Mouse (Mus musculus) lung, adult 2 months (tissue): ENCODE measurements at regions not wholly inside any gene's neighbourhood (a gene's known extent, or its start where the extent isn't known, plus 50 kb on each side); places are given as distances from the start of the nearest gene placed in this dataset.
A peak's percentile ranks its signal among the peaks of the same experiment; 100 is the strongest.

Experiments used
- DNase-seq: peaks from one replicate; pipeline ENCODE4 v3.0.0; 2022
- H3K4me1 ChIP-seq: fragments of 200-500 bp; 2 replicates; pipeline ENCODE4 v1.6.1; 2011; ENCODE audit warnings: low read length; ENCODE audit not compliant: control insufficient read depth, insufficient read depth
- H3K4me3 ChIP-seq: fragments of 200-500 bp; replicated peaks from 2 replicates; pipeline ENCODE3; 2011; ENCODE audit warnings: low read depth, mild to moderate bottlenecking, control low read depth, low read length; ENCODE audit errors: extremely low read depth
- CTCF ChIP-seq: fragments of 200-500 bp; IDR thresholded peaks from 2 replicates; pipeline ENCODE4 v1.5.1; 2011; ENCODE audit warnings: mild to moderate bottlenecking, low read length, control low read depth; ENCODE audit not compliant: insufficient read depth
- POLR2A ChIP-seq: fragments of 200-500 bp; IDR thresholded peaks from 2 replicates; pipeline ENCODE4 v1.6.1; 2011; ENCODE audit warnings: low read depth, mild to moderate bottlenecking, control low read depth, low read length, borderline replicate concordance; ENCODE audit errors: extremely low read depth
- WGBS: fragments of 180-500 bp; shearing (Covaris S2); methylation state at CpG from one replicate; pipeline ENCODE4 v1.1.7; 2018; 5-methylcytosine and 5-hydroxymethylcytosine counted together

DNA sequence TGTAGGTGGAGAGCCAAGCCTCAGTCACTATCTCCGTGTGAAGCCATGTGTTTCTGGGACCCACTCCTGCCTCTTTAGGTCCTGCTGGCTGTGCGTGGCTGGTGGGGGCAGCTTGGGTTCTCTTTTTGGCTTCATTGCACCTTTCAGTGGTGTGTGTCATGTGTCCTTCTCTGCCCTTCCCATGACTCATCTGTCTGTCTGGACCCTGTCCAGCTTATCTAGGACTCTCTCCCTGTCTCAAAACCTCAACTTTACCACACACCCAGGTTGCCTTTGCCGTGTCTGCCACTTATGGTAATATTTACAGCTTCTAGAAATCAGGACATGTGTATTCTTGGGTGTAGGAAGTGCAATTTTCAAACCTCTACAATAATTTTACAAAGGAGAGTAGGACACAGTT lies 329.9 kb upstream of the Arglu1 start:
- WGBS, result 63% methylated on average over 3 of the region's 3 CpGs
- TF ChIP-seq CTCF (no peak), POLR2A (no peak)
- Histone ChIP-seq H3K4me1 (no peaks in the 10 kb centered on the region), H3K4me3 (no peak overlapping the region)
- no peak for DNase-seq

DNA sequence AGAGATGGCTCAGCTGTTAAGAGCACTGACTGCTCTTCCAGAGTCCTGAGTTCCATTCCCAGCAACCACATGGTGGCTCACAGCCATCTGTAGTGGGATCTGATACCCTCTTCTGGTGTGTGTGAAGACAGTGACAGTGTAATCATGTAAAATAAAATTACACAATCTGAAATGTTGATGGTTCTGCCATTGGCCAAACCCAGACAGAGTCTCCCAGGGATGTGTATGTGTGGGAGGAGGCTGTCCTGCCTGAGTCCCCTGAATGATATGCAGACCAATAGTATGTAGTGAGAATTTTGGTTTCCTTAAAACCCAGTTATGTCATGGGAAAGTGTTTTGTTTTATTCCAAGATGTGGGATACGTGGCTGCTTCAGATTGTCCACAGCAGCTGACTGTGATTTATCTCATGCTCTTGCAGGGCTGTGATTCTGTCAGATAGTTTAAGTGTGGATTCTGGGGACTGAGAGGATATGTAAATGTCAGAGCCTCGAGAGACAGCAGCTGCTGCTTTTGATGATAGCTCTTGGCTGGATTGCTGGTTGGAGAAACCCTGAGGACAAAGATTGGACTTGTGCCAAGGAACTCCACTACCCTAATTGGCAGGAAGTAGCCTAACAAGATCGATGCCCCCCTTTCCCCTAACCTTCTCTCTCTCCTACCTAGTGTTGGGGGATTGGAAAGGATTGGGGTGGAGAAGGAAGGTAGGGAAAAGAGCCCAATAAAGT lies 321.6 kb upstream of the Arglu1 start:
- WGBS, result 36% methylated on average over 3 of the region's 3 CpGs
- no peaks in the 10 kb centered on the region for H3K4me1 ChIP-seq
- DNase-seq, result no peak
- TF ChIP-seq POLR2A (no peak), CTCF (no peak)
- H3K4me3 ChIP-seq, result no peak overlapping the region

GRCm38 (mm10) chr8:9008006-9008780 lies 317.9 kb upstream of the Arglu1 start:
- Histone ChIP-seq H3K4me3 (no peak overlapping the region), H3K4me1 (no peaks in the 10 kb centered on the region)
- no peak for DNase-seq
- 63% methylated on average over 11 of the region's 11 CpGs for WGBS
- no peak for TF ChIP-seq POLR2A
- TF ChIP-seq CTCF, result no peak

- WGBS, result 90% methylated on average over 5 of the region's 5 CpGs
- no peak overlapping the region for H3K4me3 ChIP-seq
- no peak for DNase-seq
- no peak for TF ChIP-seq POLR2A
- no peak for TF ChIP-seq CTCF
- H3K4me1 ChIP-seq, result 0 out of 2 replicates have a peak, but pooled peaks cover 3% of the 10 kb centered on the region
Observed at GRCm38 (mm10) chr8:8999914-9000313, 309.6 kb upstream of the Arglu1 start.

- Histone ChIP-seq H3K4me1 (peaks cover 6% of the 10 kb centered on the region; the same call in 1 of the 2 replicates), H3K4me3 (no peak overlapping the region)
- DNase-seq, result no peak
- 54% methylated on average over 7 of the region's 7 CpGs for WGBS
- TF ChIP-seq POLR2A (no peak), CTCF (no peak)
Observed at GRCm38 (mm10) chr8:8997621-8998020, 307.3 kb upstream of the Arglu1 start.

GRCm38 (mm10) chr8:8994596-8995189 lies 304.4 kb upstream of the Arglu1 start:
- TF ChIP-seq POLR2A (no peak), CTCF (no peak)
- Histone ChIP-seq H3K4me1 (peaks cover 19% of the 10 kb centered on the region), H3K4me3 (peak overlapping the region; percentile 31)
- 9% methylated on average over 17 of the region's 17 CpGs for WGBS
- DNase-seq, result peak; percentile 48

GRCm38 (mm10) chr8:8994008-8994407 lies 303.7 kb upstream of the Arglu1 start:
- 43% methylated on average over 7 of the region's 7 CpGs for WGBS
- no peak for DNase-seq
- Histone ChIP-seq H3K4me3 (no peak overlapping the region), H3K4me1 (peaks cover 19% of the 10 kb centered on the region)
- TF ChIP-seq POLR2A, result no peak
- TF ChIP-seq CTCF, result no peak

DNA sequence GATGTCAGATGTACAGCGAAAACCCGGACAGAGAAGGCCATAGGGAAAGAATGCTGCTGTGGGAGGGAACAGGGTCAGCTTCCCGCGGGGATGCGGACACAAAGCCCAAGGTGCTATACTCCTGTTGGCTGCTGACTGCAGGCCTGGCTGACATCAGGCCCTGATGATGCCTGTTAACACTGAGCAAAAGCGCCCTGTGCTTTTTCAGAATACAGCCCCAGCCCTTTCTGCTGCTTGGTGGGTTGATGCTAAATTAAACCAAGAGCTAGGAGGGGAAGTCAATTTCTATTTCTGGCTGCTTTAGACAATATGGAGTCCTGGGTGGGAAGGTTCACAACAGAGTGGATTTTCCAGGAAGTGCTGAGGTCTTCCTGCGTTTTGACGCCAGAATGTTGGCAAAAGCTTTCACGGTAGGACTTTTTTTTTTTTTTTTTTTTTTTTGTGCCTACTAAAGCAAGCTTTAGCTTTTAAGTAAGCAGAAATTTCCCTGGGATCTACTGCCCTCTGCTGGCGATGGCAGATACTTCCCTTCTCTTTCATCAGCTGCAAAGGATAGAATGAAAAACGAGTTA lies 302.2 kb upstream of the Arglu1 start:
- DNase-seq, result peak; percentile 70

GRCm38 (mm10) chr8:8991026-8991425 lies 300.7 kb upstream of the Arglu1 start:
- WGBS, result 53% methylated on average over 8 of the region's 8 CpGs

More for the DNA sequence above, 302.2 kb upstream of the Arglu1 start:
- 16% methylated on average over 11 of the region's 11 CpGs for WGBS
- TF ChIP-seq CTCF (peak; percentile 16; the same call in 1 of the 2 replicates), POLR2A (no peak)
- H3K4me1 ChIP-seq, result peaks cover 16% of the 10 kb centered on the region
- H3K4me3 ChIP-seq, result no peak overlapping the region

More at GRCm38 (mm10) chr8:8991026-8991425, 300.7 kb upstream of the Arglu1 start:
- no peak for TF ChIP-seq POLR2A
- no peak overlapping the region for H3K4me3 ChIP-seq
- H3K4me1 ChIP-seq, result peaks cover 15% of the 10 kb centered on the region
- no peak for DNase-seq
